Mouse (Mus musculus): ENCODE data around the gene Dhcr7.

The Dhcr7 gene

GRCm38 (mm10) chr7:143833581-143834190 lies 10.7 kb downstream of the Dhcr7 start:
- WGBS: 77% methylated on average over 6 of the region's 6 CpGs

GRCm38 (mm10) chr7:143834316-143834715 lies 11.4 kb downstream of the Dhcr7 start:
- 84% methylated on average over 2 of the region's 2 CpGs for WGBS

- 39% methylated on average over 3 of the region's 3 CpGs for WGBS
Observed at GRCm38 (mm10) chr7:143834972-143835371, 12.0 kb downstream of the Dhcr7 start.

- 69% methylated on average over 3 of the region's 3 CpGs for WGBS
Observed at GRCm38 (mm10) chr7:143837705-143838358, 14.9 kb downstream of the Dhcr7 start.

GRCm38 (mm10) chr7:143840121-143840520 lies 17.2 kb downstream of the Dhcr7 start:
- WGBS: 82% methylated on average over 5 of the region's 5 CpGs

GRCm38 (mm10) chr7:143841301-143841700 lies 18.4 kb downstream of the Dhcr7 start:
- 95% methylated on average over 8 of the region's 8 CpGs for WGBS

GRCm38 (mm10) chr7:143848127-143848767 lies 25.3 kb downstream of the Dhcr7 start:
- WGBS: 95% methylated on average over 5 of the region's 5 CpGs

GRCm38 (mm10) chr7:143848768-143849482 lies 26.0 kb downstream of the Dhcr7 start:
- WGBS: 92% methylated on average over 8 of the region's 8 CpGs

GRCm38 (mm10) chr7:143866538-143866937 lies 43.6 kb downstream of the Dhcr7 start, which contains the start of gene Gm498:
Gm498 (plus strand) TSS chr7:143866838.
- 83% methylated on average over 2 of the region's 2 CpGs for WGBS

GRCm38 (mm10) chr7:143868874-143869273 lies 45.9 kb downstream of the Dhcr7 start:
- WGBS: 87% methylated on average over 4 of the region's 4 CpGs

- 83% methylated on average over 6 of the region's 6 CpGs for WGBS
Observed at GRCm38 (mm10) chr7:143883717-143884116, 60.8 kb downstream of the Dhcr7 start.

- WGBS: 55% methylated on average over 2 of the region's 2 CpGs
Observed at GRCm38 (mm10) chr7:143891146-143891545, 68.2 kb downstream of the Dhcr7 start.

- 55% methylated on average over 2 of the region's 2 CpGs for whole genome bisulfite sequencing
Observed at GRCm38 (mm10) chr7:143892361-143892760, 69.4 kb downstream of the Dhcr7 start.

All from cerebral cortex, adult 2 months (tissue).